Mouse (Mus musculus) large intestine, adult 2 months (tissue): ENCODE data around the gene Ctbp2. TPM values are rescaled to one million over a fixed set of nuclear protein-coding genes. Genes with fewer than 3 reads are reported as not detected.
"Not testable (repeated sequence)": the region's sequence is repeated elsewhere in the genome, so short reads cannot be mapped to it uniquely, and the experiment has no call there.

Experiments
- DNase-seq: peaks from one replicate; pipeline ENCODE4 v3.0.0-alpha.2; 2012; ENCODE audit warnings: low read depth, low spot score
- WGBS: fragments of 180-500 bp; shearing (Covaris S2); methylation state at CpG from one replicate; pipeline ENCODE4 v1.1.7; 2018; 5-methylcytosine and 5-hydroxymethylcytosine counted together
- polyA plus RNA-seq: library from polyadenylated mRNA; depleted of rRNA; stranded (reverse); fragments of >200 nt; gene quantifications from 2 replicates; pipeline ENCODE4 v1.2.3, GENCODE M21; 2012

Gene Ctbp2
- polyA plus RNA-seq, 1 experiment, result 35.5 TPM

- WGBS, result under 1% methylated on average over 91 of the region's 94 CpGs
- DNase-seq, result no peak
Measured at GRCm38 (mm10) chr7:133121661-133122378, 2.3 kb downstream of the Ctbp2 start.

GRCm38 (mm10) chr7:133121080-133121607, 3.0 kb downstream of the Ctbp2 start:
- no peak for DNase-seq
- WGBS, result 14% methylated on average over 14 of the region's 14 CpGs

GRCm38 (mm10) chr7:133120221-133120751, 3.9 kb downstream of the Ctbp2 start:
- no peak for DNase-seq
- 32% methylated on average over 15 of the region's 15 CpGs for WGBS

GRCm38 (mm10) chr7:133117815-133118214, 6.3 kb downstream of the Ctbp2 start:
- DNase-seq, result no peak
- 43% methylated on average over 2 of the region's 2 CpGs for WGBS

- no peak for DNase-seq
Measured at GRCm38 (mm10) chr7:133116542-133116941, 7.6 kb downstream of the Ctbp2 start.

- 15% methylated on average over 15 of the region's 15 CpGs for WGBS
- no peak for DNase-seq
Measured at GRCm38 (mm10) chr7:133115886-133116285, 8.3 kb downstream of the Ctbp2 start.

- no peak for DNase-seq
- WGBS, result 16% methylated on average over 20 of the region's 20 CpGs
Measured at GRCm38 (mm10) chr7:133114847-133115470, 9.2 kb downstream of the Ctbp2 start.

GRCm38 (mm10) chr7:133113185-133113895, 10.8 kb downstream of the Ctbp2 start:
- 38% methylated on average over 8 of the region's 8 CpGs for WGBS
- DNase-seq, result no peak

- DNase-seq, result no peak
Measured at GRCm38 (mm10) chr7:133112351-133112831, 11.8 kb downstream of the Ctbp2 start.

GRCm38 (mm10) chr7:133109442-133109841, 14.7 kb downstream of the Ctbp2 start:
- DNase-seq, result no peak
- 79% methylated on average over 4 of the region's 4 CpGs for WGBS

More at GRCm38 (mm10) chr7:133112351-133112831, 11.8 kb downstream of the Ctbp2 start:
- 23% methylated on average over 6 of the region's 6 CpGs for WGBS

- 29% methylated on average over 2 of the region's 2 CpGs for WGBS
- no peak for DNase-seq
Measured at GRCm38 (mm10) chr7:133108695-133109094, 15.5 kb downstream of the Ctbp2 start.

GRCm38 (mm10) chr7:133102578-133102977, 21.6 kb downstream of the Ctbp2 start:
- DNase-seq, result no peak
- 68% methylated on average over 3 of the region's 3 CpGs for WGBS

GRCm38 (mm10) chr7:133101070-133101469, 23.1 kb downstream of the Ctbp2 start:
- DNase-seq, result no peak

GRCm38 (mm10) chr7:133100178-133100577, 24.0 kb downstream of the Ctbp2 start:
- no peak for DNase-seq
- WGBS, result 60% methylated on average over 6 of the region's 6 CpGs

More at GRCm38 (mm10) chr7:133101070-133101469, 23.1 kb downstream of the Ctbp2 start:
- 76% methylated on average over 6 of the region's 6 CpGs for WGBS

GRCm38 (mm10) chr7:133099266-133099665, 24.9 kb downstream of the Ctbp2 start:
- WGBS, result 33% methylated on average over 4 of the region's 4 CpGs

GRCm38 (mm10) chr7:133098118-133098793, 25.9 kb downstream of the Ctbp2 start:
- WGBS, result 67% methylated on average over 12 of the region's 12 CpGs
- no peak for DNase-seq

More at GRCm38 (mm10) chr7:133099266-133099665, 24.9 kb downstream of the Ctbp2 start:
- DNase-seq, result no peak

GRCm38 (mm10) chr7:133095610-133096009, 28.5 kb downstream of the Ctbp2 start:
- DNase-seq, result not testable (repeated sequence)
- WGBS, result 86% methylated on average over 7 of the region's 7 CpGs

GRCm38 (mm10) chr7:133094711-133095495, 29.3 kb downstream of the Ctbp2 start:
- 70% methylated on average over 9 of the region's 9 CpGs for WGBS

GRCm38 (mm10) chr7:133094161-133094560, 30.0 kb downstream of the Ctbp2 start:
- WGBS, result 82% methylated on average over 3 of the region's 3 CpGs
- DNase-seq, result no peak

More at GRCm38 (mm10) chr7:133094711-133095495, 29.3 kb downstream of the Ctbp2 start:
- no peak for DNase-seq
